25 mouse cellular contexts compared by ENCODE assay signal in genomic region chr10:69951426-69951825, GRCm38 (mm10).
"Had no signal": no experiment of that assay in that cellular context is flagged by ENCODE, and none has a peak within 500 bp of the region (broad histone marks: within the 10 kb centered on the region; RNA-seq: fewer than 3 reads in every experiment).

No protein-coding gene starts in this region.

- H3K9ac ChIP-seq: embryonic facial prominence, embryonic 12.5 days; embryonic facial prominence, embryonic 13.5 days; embryonic facial prominence, embryonic 15.5 days; forebrain, embryonic 12.5 days; forebrain, embryonic 13.5 days; forebrain, embryonic 15.5 days; forebrain, postnatal 0 days; heart, embryonic 12.5 days had no signal

- DNase-seq: cerebellum, adult 2 months; cerebellum, adult 9-10 months; cerebellum, adult 9-11 months; cerebellum, postnatal 25 days; cerebellum, postnatal 36 days; embryo, embryonic 11 days; forebrain, postnatal 0 days; gastrocnemius, postnatal 10 days; gastrocnemius, postnatal 14 days; gastrocnemius, postnatal 25 days; gastrocnemius, postnatal 36 days; heart, adult 11 months; heart, adult 18-20 months; heart, adult 2 months had no signal

- H3K27ac ChIP-seq: embryonic facial prominence, embryonic 10.5 days; embryonic facial prominence, embryonic 12.5 days; embryonic facial prominence, embryonic 13.5 days; embryonic facial prominence, embryonic 15.5 days; forebrain, embryonic 10.5 days; forebrain, embryonic 12.5 days; forebrain, embryonic 13.5 days; forebrain, embryonic 15.5 days; heart, adult 2 months; heart, embryonic 10.5 days had no signal

- H3K4me1 ChIP-seq: embryonic facial prominence, embryonic 12.5 days; embryonic facial prominence, embryonic 13.5 days; embryonic facial prominence, embryonic 15.5 days; forebrain, embryonic 10.5 days; forebrain, embryonic 12.5 days; heart, embryonic 10.5 days had no signal

- H3K27me3 ChIP-seq: embryonic facial prominence, embryonic 12.5 days; embryonic facial prominence, embryonic 13.5 days; embryonic facial prominence, embryonic 15.5 days; forebrain, embryonic 12.5 days; forebrain, embryonic 13.5 days; forebrain, embryonic 15.5 days; heart, embryonic 12.5 days had no signal

- H3K9me3 ChIP-seq: embryonic facial prominence, embryonic 10.5 days; embryonic facial prominence, embryonic 12.5 days; embryonic facial prominence, embryonic 13.5 days; embryonic facial prominence, embryonic 15.5 days; forebrain, embryonic 10.5 days; forebrain, embryonic 12.5 days; forebrain, embryonic 13.5 days; forebrain, embryonic 15.5 days; heart, embryonic 10.5 days; heart, embryonic 12.5 days had no signal

- H3K36me3 ChIP-seq: embryonic facial prominence, embryonic 15.5 days had no signal

- H3K4me3 ChIP-seq: embryonic facial prominence, embryonic 10.5 days; embryonic facial prominence, embryonic 12.5 days; embryonic facial prominence, embryonic 13.5 days; embryonic facial prominence, embryonic 15.5 days; erythroblast, embryonic 14.5 days; forebrain, embryonic 10.5 days; forebrain, embryonic 12.5 days; forebrain, embryonic 13.5 days; forebrain, embryonic 15.5 days; heart, adult 2 months; heart, embryonic 10.5 days; heart, embryonic 12.5 days had no signal
